Mouse (Mus musculus) thymus, postnatal 14 days (tissue): ENCODE measurements at regions not wholly inside any gene's neighbourhood (a gene's known extent, or its start where the extent isn't known, plus 50 kb on each side); places are given as distances from the start of the nearest gene placed in this dataset.

Experiments
- DNase-seq: peaks from one replicate; pipeline ENCODE4 v3.0.0; 2021

DNA sequence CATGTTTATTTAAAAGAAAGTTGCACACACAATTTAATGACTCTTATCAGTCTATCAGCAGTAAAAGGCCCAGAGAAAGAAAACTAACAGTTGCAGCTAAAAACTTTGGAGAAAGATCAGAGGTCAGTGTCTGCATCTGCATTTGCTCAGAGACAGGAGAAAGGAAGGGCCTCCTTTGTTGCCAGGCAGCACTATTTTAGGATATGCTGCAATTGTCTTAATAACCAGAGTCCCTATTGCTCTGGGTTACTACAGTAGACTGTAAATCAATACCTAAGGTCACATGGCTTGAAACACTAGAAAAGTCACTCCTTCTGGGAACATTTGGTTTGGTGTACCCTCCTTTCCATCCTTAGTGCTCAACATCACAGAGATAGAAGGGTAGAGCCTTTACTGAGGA, 175.7 kb downstream of the Hdgfl1 start:
- no peak for DNase-seq

DNA sequence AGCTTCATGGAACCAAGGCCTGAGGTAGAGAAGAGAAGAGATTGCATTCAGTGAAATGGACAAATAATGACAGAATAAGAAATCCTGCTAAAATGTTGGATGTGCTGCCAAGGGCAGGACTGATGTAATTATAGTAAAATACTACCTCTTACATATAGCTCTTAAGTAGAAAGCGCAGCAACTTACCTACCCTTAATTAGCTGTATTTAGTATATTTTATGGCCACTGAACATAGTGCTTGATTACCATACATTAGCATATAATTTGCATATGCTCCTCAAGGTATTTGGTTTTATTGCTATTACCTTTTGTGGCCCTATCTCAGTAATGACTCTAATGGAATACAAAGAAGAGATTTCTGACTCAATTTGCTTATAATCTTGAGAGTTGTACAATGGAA, 176.2 kb downstream of the Hdgfl1 start:
- no peak for DNase-seq

DNA sequence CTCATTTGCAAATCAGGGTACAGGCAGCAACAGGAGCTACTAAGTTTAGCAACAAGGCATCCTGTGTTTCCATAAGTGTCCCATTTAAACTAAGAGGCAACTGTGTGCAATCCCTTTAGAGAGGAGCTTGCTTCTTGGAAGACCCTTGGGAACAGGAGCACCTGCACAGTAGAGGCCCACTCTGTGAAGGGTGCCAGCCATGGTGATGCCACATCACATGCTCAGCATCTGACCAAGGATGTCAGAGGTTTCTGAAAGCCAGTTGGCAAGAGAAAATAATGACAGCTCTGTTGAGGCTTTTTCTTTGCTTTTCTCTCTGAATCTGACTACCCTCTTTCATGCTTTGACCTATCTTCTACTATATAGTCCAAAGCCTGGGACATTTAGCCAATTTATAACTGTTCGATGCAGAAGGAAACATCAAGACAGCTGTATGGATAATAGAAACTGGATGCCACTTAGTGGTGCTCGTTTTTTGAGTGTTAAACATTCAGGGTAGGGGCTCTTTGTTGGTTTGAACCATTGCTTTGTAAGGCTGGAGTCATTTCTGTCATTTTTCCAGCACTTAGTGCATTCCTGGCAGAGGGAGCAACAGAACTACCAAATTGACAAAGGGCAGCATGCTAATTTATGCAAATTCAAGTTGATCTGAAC, 193.9 kb downstream of the Hdgfl1 start:
- no peak for DNase-seq

- DNase-seq = no peak
These were observed 200.5 kb downstream of the Hdgfl1 start for GRCm38 (mm10) chr13:26569422-26569821.

DNA sequence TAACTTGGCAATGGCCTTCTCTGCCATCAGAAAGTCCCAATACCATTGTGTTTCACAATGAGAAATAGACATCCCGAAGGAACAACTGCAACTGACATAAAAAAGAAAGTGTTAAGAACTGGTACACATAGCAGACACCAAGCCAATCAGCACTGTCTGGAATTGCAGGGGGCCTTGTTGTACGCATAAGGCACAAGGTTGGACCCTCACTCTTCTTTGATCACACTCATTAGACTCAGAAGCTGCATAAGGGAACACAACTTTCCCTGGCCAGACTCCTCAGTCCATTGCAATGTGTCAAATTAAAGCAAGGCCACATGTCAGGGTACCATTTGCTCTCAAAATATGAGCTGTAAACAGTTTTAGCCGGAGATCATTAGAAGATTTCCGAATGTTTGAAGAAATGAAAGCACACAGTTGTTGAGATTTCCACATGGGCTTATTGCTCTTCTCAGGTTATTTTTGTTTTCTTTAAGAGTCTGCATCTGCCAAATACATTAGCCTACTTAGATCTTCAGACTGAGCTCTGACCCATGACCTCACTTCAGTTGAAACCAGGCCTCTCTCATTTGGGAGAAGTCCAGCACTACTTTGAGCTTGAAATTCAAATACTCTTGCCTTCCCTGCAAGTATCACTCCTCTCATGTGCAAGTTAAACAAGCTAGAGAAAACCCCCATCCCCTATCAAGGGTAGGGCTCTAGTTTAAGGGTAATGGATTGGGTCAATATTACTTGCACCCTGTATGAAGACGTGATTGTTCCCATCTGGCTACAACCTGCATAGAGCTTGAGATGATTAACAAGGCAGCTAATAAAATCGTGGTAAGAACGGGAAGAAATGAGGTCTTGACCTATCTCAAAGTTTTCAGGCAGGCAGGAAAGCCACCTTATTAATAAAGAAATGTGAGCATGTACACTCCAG, 204.8 kb downstream of the Hdgfl1 start:
- DNase-seq = no peak

DNA sequence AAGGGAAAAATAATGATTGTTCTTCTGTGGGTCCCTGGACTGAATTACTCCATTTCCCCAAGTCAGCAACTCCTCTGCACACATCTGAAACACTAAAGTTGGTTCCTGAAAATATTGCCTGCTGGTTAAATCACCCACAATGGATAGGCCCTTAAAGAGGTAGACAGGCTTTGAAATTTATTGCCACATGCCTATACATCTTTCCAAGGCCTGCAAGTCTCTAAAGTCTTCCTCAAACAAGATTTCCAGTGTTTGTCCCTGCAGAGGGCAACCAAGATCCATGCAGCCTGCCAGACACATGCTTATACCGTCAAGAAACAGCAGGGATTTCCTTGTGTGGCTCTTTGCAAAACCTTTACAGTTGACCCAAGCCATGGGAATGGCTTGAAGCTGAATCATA, 211.6 kb downstream of the Hdgfl1 start:
- DNase-seq = no peak

- DNase-seq = no peak
These were observed 215.7 kb downstream of the Hdgfl1 start for GRCm38 (mm10) chr13:26554266-26554665.

GRCm38 (mm10) chr13:26552122-26552521, 217.8 kb downstream of the Hdgfl1 start:
- no peak for DNase-seq

- no peak for DNase-seq
These were observed 231.0 kb downstream of the Hdgfl1 start for GRCm38 (mm10) chr13:26538928-26539327.

DNA sequence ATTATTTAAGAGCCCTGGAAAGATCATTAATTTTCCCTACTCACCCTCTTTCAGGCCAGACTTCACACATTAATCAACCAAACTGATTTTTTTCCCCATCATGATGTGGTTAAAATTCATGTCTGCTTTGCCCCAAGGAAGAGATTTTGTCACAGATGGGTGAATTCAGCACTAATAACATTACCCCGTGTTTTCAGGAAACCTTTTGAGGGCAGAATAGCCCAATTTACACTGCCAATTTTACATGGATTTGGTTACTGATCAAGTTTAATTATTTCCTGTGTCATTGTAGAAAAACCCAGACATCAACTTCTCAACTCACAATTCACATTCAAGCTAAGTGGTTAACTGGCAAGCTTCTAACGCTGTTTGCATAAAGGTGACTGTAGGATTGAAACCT, 233.4 kb downstream of the Hdgfl1 start:
- DNase-seq = no peak

DNA sequence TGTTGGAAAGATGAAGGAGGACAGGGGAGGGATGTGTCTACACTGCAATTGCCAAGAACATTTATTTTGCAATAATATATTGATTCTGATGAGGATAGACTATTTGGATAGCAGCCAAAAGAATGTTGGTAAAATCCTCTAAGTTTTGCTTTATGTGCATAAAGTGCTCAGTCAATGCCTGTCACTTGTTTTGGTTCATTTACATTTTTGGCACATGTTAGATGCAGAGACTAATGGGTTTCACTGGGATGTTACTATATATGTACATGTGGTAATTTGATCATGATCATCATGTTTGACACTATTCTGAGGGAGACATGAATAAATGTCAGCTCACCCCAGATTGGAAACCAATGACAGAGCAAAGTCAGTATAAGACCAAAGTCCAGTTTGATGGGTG, 237.2 kb downstream of the Hdgfl1 start:
- no peak for DNase-seq

- no peak for DNase-seq
These were observed 250.9 kb downstream of the Hdgfl1 start for GRCm38 (mm10) chr13:26519054-26519453.

GRCm38 (mm10) chr13:26518425-26518824, 251.5 kb downstream of the Hdgfl1 start:
- DNase-seq = no peak

DNA sequence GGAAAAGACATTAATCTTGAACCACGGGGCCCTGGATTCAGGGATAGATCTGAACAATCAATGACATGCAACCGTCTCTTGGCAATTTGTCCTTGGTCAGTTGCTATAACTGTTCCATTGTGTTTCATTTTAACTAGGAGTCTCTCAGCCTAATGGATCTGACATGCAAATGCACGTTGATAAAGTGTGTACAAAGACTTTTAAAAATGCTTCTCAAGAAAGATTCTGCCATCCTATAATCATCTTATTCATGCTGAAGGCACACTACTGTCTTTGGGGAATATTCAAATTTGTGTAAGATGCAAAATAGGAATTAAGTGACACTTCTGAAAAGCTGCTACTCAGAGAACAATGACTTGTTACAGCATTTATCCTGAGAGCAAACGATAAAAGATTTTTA, 252.3 kb downstream of the Hdgfl1 start:
- no peak for DNase-seq

DNA sequence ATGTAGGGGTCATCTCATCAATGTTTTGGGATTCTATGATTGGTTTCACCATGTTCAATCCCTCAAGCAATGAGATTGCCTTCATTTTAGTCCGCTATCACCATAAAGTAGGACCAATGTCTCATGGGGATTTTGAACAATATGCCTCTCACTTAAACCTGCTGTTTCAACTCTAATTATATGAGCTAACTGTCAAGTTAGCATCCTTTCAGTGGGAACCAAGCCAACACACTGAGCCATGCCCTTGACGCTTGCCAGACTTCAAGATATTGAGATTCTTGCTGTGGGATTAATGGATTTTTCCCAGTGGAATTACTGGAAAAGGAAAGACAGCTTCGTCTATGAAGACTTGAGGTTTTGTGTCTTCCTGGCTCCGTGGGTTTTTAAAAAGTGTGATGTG, 259.5 kb downstream of the Hdgfl1 start:
- DNase-seq = no peak

DNA sequence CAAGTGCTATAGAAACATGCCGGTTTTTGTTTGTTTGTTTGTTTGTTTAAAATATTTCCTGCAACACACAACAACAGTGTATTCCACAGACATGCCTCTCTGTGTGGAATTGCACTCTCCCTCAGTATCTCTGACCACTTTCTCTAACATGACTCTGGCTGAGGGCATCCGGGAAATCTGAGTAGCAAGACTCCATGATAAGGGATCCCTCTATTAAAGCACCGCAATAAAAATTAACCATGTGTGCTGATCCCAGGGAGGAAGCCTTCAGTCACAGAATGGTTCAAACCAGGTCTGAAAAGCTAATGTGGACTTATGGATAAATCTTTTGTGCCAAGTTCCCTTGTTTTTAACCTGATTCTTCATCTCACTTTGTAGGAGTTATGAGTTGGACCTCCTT, 260.1 kb downstream of the Hdgfl1 start:
- no peak for DNase-seq

DNA sequence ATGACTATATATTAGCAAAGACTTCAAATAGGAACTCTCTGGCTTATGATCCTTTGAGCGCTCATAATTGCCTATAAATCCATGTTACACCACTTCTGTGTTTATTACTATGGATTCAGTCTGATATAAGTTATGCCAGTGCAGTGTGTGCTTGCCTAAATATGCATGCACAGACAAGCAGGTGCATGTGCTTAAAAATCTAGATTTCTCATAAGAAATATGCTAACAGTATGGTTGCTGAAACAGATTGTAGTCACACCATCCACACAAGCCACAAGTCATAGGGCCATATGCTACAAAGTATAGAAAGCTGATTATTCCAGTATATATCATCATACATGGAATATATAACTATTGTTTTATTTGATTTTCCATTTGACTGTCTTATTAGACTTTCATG, 266.2 kb downstream of the Hdgfl1 start:
- DNase-seq = no peak

GRCm38 (mm10) chr13:26497086-26497485, 272.9 kb downstream of the Hdgfl1 start:
- no peak for DNase-seq

DNA sequence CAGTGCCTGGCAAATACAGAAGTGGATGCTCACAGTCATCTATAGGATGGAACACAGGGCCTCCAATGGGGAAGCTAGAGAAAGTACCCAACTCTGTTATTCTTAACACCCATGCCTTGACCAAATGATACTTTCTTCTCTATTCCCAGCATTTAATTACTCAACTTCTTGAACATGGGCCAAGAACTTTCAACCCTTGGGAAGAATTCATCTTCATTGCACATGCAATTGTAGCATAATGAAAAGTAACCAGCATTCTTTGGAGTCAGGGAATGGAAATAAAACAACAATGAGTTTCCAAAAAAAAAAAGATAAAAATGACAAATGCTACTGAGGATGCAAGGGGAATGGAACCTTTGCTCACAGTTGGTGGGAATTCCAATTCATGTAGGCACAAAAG, 274.1 kb downstream of the Hdgfl1 start:
- no peak for DNase-seq

DNA sequence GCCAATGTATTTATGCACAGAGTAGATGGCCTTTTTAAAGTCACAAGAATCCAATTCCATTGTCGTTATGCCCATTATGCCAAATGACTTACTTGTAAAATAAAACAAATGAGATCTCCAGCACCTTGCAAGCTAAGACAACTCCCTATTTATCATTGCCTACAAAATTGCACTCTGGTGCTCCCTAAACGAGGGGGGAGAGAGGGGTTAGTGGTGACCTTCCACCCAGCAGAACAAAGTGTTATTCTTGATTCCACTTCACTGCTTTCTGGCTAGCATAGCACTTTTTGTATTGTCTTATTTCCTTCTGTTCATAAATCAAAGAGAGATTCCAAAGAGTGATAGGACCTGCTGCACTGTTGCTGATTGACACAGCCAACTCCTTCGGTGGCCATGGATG, 300.6 kb downstream of the Hdgfl1 start:
- no peak for DNase-seq

GRCm38 (mm10) chr13:26467526-26467925, 302.4 kb downstream of the Hdgfl1 start:
- DNase-seq = no peak

DNA sequence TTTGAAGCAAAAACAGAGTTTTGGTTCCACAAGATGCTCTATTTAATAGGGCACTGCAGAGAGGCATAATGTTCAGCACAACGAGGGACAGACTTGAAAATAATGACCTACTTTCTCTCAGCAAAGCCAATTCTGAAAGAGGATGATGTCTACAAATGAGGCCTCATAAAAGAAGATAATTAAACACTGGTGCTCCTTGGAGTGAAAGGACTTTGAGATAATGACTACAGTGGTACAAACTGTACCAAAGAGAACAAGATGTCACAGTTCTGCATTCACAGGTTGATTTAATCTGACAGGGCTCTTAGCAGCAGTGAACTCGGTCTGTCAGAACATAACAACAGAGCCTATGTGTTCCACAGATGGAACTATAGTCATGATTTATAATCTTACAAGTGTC, 305.4 kb downstream of the Hdgfl1 start:
- DNase-seq = no peak

DNA sequence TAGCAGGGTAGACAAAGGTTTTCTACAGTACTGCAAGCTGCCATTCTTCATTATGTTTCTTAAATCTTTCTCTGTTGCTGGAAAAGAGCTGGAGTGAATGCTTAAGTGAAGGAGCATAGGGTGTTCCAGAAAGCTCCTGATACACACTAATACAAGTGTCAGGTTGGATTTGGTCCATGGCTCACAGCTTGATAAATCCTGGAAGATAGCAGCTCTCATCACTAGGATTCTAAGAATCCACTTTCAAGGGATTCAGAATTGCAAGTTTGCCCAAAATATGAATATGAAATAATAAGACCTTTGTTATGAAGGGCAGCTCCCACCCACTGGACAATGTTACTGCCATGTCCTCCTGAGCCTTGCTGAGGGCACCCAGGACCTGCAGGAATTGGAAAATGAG, 305.9 kb downstream of the Hdgfl1 start:
- no peak for DNase-seq

DNA sequence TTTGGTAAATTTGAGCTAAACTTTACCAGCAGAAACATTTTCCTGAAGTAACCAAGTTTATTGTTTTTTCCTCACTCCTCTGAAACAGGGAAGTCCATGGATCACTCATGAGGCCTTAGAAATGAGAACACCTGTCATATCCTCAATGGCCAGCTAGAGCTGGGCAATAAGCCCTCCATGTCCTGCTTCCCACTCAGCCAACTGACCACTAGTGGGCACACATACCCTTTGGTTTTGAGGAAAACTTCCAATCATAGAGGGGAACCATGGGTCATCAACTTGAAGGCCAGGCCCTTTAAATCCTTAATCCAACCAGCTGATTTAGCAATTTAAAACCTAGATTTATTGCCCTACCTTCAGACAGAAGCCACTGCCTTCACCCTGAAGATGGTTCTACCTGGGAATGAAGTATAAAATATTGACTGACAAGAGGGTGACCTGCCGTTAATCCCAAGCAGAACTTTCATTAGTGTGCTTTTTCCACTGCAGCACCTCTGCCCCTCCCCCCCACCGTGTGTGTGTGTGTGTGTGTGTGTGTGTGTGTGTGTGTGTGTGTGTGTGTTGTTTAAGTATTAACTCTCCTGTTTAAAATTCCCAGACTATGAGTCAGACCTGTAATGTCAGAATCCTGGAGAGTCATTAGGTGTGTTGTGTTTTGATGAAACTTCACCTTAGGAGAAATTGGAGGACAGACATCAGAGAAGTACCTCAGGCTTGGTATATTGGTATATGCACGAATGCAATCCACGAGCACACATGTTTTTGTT, 312.3 kb downstream of the Hdgfl1 start:
- DNase-seq = no peak
